Mouse (Mus musculus) urinary bladder, postnatal 10 days (tissue): Measurements from ENCODE around the gene Aox1.

Source experiments
- DNase-seq: peaks from one replicate; pipeline ENCODE4 v3.0.0; 2022; ENCODE audit warnings: low spot score

Aox1 gene

DNA sequence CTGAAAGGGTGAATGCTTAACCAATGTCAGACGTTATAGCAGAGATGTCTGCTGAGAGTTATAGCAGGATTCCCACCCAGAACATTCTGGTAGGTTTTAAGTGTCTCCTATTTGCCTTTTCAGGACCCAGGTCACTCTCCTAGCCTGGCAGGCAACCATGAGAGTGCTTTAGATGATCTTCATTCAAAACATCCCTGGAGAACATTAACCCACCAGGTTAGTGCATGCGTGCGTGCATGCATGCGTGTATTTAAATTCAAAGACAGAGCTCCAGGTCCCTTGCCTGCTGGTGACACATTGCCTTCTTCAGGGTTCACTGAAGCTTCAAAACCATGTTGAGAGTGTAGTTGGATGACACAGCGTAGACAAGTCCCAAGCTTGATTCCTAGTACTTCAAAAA is 35.4 kb downstream of the Aox1 start:
- DNase-seq, result no peak

DNA sequence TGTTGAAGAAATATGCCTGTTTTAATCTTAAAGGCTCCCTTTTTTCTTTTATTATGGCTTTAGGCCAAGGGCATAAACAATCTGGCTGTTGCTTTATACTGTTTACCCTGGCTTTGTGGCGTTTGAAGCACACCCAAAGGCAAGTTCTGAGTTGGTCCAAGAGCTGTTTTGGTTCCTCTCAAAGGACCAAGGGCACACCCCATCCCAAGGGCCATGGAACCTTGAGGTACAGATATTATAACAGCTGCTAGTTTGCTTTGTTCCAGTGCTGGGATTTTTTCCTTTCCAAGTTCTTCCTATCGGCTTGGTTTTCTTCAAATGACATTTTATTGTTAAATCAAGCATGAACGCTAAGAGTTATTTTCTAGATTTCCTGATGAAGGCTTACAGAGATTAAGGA is 35.9 kb downstream of the Aox1 start:
- no peak for DNase-seq

DNA sequence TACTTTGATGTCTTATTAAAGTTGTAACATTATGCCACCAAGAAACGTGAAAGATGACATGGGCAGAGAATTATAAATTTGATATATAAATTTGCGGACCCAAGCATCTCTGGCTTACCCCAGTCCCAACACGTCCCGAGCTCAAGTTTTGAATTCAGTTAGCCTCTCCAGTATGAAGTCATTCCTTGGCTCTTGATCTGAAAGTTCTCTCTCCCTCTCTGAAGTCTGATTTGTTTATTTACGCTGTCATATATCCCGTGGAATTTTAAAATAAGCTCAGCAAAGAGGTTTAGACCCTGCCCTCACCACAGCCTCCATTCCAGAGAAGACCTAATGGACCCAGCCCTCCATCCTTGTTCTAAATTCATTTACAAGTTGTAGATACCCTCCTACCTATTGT is 39.5 kb downstream of the Aox1 start:
- no peak for DNase-seq

DNA sequence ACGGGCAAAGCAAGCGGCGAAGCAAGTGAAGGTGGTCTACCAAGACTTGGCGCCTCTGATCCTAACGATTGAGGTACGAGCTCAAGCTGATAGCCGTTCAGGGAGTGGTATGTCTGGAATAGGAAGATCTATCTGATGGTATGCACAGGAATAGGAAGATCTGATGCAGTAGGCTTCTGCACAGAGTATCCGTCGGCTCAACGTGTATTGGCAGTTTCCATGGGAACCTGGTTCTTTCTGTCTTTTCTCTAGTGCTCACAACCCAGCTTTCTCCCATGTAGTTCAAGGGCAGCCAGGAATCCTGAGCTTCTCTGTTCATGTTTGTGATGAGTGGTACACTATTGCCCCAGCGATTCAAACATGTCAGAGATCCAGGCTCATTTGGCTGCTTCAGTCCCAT is 40.4 kb downstream of the Aox1 start:
- DNase-seq, result no peak

DNA sequence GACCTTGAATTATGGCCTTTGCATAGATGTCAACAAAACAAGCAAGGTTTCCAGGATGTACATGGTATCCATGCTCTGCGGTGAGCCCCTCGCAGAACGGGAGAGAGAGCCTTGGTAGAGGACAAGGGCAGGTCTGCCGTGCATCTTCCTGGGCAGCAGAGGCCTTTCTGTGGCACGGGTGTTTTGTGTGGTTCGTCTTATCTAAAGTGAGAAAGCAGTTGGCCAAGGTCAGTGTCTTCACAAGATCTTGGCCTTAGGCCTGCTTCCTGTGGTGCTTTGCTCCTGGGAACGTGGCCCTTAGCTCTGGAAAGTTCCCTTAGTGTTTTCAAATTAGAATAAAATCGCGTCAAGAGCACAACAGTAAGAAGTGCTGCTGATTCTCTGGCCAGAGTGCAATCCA is 41.3 kb downstream of the Aox1 start:
- DNase-seq, result no peak

DNA sequence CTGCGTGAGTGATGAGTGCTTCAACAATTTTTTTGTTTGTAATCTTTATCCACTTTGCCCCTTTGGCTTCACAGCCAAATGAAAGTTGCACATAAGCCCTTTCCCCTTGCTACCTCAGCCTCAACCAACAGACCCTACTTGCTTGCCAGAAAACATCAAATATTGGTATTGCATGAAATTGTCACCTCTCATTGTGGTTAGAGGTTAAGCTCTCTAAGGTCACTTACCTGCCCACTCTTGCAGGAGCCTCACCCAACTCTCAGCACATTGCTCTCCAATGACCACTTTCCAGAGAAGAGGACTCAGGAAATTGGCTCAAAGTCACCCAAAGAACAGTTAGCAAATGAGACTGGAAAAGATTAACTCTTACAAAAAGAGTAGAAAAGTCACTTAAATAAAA is 41.8 kb downstream of the Aox1 start:
- no peak for DNase-seq

- no peak for DNase-seq
Measured at GRCm38 (mm10) chr1:58072416-58072815, 42.7 kb downstream of the Aox1 start.

GRCm38 (mm10) chr1:58072991-58073730 is 43.4 kb downstream of the Aox1 start:
- DNase-seq, result no peak

GRCm38 (mm10) chr1:58074266-58074665 is 44.5 kb downstream of the Aox1 start:
- no peak for DNase-seq

DNA sequence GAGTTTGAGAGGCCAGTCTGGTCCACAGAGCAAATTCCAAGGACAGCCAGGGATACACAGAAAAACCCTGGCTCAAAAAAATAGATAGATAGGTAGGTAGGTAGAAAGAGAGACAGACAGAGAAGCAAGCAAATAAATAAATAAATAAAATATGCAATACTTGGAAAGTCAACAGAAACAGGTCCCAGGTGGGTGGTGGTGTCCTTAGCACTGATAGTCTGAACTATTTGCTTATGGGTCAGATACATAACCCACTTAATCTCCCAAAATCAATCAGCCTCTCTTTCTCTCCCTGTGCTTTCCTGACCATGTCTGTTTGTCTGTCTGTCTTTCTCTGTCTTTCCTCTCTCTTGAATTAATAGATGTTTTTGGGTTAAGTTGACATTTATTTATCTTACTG is 48.2 kb downstream of the Aox1 start:
- no peak for DNase-seq

DNA sequence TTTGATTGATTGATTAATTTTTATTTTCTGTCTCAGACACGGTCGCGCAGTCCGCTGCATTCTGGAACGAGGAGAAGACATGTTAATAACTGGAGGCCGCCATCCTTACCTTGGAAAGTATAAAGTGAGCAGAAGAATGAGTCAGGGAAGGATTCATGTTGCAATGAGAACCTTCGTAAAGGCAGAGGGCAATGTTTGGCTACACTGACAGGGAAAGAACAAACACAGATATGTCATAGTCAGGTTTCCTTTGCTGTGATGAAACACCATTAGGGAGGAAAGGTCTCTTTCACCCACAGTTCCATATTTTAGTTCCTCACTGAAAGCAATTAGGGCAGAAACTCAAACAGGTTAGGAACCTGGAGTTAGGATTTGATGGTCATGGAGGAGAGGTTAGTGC is 48.7 kb downstream of the Aox1 start:
- DNase-seq, result no peak

DNA sequence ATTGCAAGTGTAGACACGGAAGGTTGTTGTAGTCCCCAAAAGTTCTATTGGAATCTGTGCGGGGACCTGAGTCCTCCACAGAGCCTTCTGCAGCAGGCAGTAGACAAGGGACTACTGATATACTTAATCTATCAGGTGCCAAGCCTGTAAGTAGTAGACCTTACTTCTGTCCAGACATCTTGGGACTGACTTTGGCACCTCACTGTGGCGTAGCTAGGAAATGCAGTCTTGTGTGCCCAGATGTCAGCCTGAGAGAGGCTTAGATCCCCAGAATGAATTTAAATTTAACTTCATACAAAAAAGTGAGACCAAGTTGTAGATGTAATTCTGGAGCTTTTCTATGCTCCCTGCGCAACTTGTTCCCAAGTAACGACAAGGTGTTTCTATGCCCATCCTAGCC is 50.0 kb downstream of the Aox1 start:
- no peak for DNase-seq

DNA sequence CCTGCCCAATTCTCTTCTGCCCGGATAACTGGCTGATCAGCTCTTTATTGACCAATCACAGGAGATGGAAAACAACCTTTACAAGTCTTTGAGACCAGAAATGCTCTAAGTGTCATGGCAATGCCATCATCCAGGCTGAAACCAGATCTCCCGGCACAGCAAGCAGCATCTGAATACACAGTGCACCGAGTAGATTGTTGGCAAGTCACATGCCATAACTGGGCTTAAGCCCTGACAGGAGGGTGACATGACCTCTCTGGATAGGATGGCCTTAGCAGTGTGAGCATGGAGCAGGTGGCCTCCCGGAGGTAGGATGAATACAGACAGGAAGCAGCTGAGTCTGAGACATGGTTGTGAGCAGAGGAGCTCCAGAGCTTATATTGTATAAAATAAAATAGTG is 50.7 kb downstream of the Aox1 start:
- no peak for DNase-seq

GRCm38 (mm10) chr1:58081356-58081755 is 51.6 kb downstream of the Aox1 start:
- no peak for DNase-seq

- no peak for DNase-seq
Measured at GRCm38 (mm10) chr1:58089316-58089715, 59.6 kb downstream of the Aox1 start.

GRCm38 (mm10) chr1:58090191-58090590 is 60.5 kb downstream of the Aox1 start:
- no peak for DNase-seq

GRCm38 (mm10) chr1:58091213-58091612 is 61.5 kb downstream of the Aox1 start:
- DNase-seq, result no peak

GRCm38 (mm10) chr1:58091992-58092560 is 62.3 kb downstream of the Aox1 start:
- no peak for DNase-seq

DNA sequence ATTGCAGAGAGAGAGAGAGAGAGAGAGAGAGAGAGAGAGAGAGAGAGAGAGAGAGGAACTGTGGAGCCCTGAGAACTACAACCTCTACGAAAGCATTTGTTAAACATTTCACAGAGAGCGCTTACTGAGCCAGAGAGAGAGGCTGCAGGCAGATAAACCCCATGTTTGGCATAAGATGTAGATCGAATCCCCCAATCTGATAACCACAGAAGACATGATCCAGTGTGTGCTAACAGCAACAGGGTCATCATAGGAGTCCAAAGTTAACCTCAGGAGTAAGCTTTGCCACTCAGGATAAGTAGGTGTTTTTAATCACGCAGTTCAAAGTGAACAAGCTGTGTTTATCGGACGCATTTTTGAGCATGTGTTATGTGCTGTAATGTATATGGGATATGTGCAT is 67.6 kb downstream of the Aox1 start:
- DNase-seq, result no peak

DNA sequence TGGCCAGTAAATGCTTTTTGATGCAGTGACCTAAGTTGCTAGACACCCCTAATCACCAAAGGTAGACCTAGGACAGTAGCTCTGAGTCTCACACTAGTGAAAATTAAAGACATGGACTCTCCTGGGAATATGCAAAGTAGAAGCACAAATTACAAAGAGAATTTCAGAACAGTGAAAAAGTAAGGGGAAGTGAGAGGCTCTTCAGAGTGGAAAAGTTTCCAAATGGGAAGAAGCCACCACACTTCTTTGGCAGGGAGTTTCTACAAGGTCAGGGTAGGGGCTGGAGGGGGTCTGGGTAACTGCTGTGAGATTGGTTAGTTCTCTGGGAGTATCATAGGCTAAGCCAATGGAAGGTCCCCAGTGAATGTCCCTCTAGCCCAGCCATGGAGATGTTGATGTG is 69.4 kb downstream of the Aox1 start:
- DNase-seq, result no peak

GRCm38 (mm10) chr1:58101531-58102146 is 71.9 kb downstream of the Aox1 start:
- DNase-seq, result no peak

- DNase-seq, result no peak
Measured at GRCm38 (mm10) chr1:58102494-58102893, 72.8 kb downstream of the Aox1 start.

DNA sequence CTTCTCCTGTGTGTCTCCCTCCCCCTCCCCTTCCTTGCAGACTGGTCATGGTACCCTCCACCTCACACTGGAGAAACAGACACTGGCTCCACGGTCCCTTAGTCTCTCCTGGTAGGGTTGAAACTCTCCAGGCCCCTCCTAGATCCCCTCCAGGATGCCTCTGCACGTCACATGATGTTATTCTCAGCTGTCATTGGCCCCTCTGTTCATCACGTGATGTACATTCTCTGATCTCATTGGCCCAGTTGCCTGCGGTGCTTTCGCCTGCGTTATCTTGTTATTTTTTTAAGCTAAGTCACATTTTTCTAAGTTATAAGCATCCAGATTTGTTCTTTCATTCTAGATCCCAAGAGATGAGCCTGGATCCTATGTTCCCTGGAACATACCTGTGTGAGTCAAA is 76.0 kb downstream of the Aox1 start:
- DNase-seq, result no peak

DNA sequence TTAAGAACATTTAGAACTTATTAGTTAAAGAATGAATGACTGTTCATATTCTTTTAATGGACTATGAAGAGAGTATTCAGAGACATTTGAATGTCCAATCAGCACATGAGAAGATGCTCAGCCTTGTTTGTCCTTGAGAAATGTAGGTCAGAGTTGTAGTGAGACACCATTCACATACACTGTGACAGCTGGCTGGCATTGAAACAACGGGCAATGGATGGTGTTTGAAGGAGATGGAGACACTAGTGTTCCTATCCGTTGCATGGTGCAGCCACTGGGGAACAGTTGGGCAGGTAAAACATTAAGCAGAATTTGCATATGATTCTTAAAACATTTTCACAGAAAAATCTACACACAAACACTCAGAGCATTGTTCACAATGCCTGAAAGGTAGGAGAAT is 77.3 kb downstream of the Aox1 start:
- no peak for DNase-seq
